Mouse (Mus musculus): Measurements from ENCODE around the gene Ntn5.
A peak's percentile ranks its signal among the peaks of the same experiment; 100 is the strongest.

GRCm38 (mm10) chr7:45638623-45639401 lies 45.0 kb upstream of the Ntn5 start:
- TF ChIP-seq CTCF (IDR thresholded peaks at IDR 0.05; ENCODE audit: borderline replicate concordance, extremely low read depth, insufficient read depth, insufficient read length) (no peak), POLR2A (IDR thresholded peaks at IDR 0.05; ENCODE audit: borderline replicate concordance, extremely low read depth, insufficient read depth, insufficient read length, poor library complexity, severe bottlenecking) (peak; percentile 17; the same call in 1 of the 2 replicates)
